Mouse (Mus musculus): ENCODE results near the gene Tnfsf13b. TPM values are rescaled to one million over a fixed set of nuclear protein-coding genes. Genes with fewer than 3 reads are reported as not detected.

Tnfsf13b gene
- total and polyA plus RNA-seq, 3 experiments = 1.4 to 5.1 (median 3.2) TPM

GRCm38 (mm10) chr8:10030320-10031060 lies 24.2 kb downstream of the Tnfsf13b start:
- no peaks in the 10 kb centered on the region for H3K36me3 ChIP-seq (ENCODE audit: control insufficient read depth, insufficient read depth, low read length)
- no peak for TF ChIP-seq EP300 (IDR thresholded peaks at IDR 0.05; ENCODE audit: insufficient read depth, low read depth, low read length)
- TF ChIP-seq CTCF (IDR thresholded peaks at IDR 0.05) = no peak
- no peak for TF ChIP-seq POLR2A (IDR thresholded peaks at IDR 0.05; ENCODE audit: insufficient read depth, low read depth, low read length)
- H3K4me3 ChIP-seq = no peak overlapping the region
- H3K79me2 ChIP-seq (replicated peaks; ENCODE audit: control insufficient read depth, insufficient read depth, low read length) = no peaks in the 10 kb centered on the region
- 0 out of 2 replicates have a peak, but pooled peaks cover 1% of the 10 kb centered on the region for H3K27me3 ChIP-seq (ENCODE audit: control insufficient read depth, insufficient read depth, low read length)
- no peaks in the 10 kb centered on the region for H3K4me1 ChIP-seq (ENCODE audit: control insufficient read depth, insufficient read depth, low read length)
- intact Hi-C loops (cut with DNase I) = no loop called here
- no peak overlapping the region for H3K9ac ChIP-seq (ENCODE audit: low read depth, low read length)
- DNase-seq = no peak
- WGBS = 55% methylated on average over 8 of the region's 8 CpGs
- H3K27ac ChIP-seq = no peak overlapping the region

DNA sequence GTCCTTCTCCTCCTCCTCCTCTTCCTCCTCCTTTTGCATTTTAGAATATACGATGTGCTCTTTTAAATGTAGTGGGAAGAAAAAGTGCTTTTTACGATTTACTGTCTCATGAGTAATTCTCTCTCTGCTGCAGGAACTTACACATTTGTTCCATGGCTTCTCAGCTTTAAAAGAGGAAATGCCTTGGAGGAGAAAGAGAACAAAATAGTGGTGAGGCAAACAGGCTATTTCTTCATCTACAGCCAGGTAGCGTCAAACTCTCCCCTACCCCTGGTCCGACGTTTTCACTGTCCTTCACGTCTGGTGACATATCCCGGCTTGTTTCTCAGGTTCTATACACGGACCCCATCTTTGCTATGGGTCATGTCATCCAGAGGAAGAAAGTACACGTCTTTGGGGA lies 24.9 kb downstream of the Tnfsf13b start:
- no peaks in the 10 kb centered on the region for H3K4me1 ChIP-seq (ENCODE audit: control insufficient read depth, insufficient read depth, low read length)
- no peak overlapping the region for H3K27ac ChIP-seq
- TF ChIP-seq EP300 (IDR thresholded peaks at IDR 0.05; ENCODE audit: insufficient read depth, low read depth, low read length) = no peak
- no peak for TF ChIP-seq POLR2A (IDR thresholded peaks at IDR 0.05; ENCODE audit: insufficient read depth, low read depth, low read length)
- no peak for TF ChIP-seq CTCF (IDR thresholded peaks at IDR 0.05)
- H3K36me3 ChIP-seq (ENCODE audit: control insufficient read depth, insufficient read depth, low read length) = no peaks in the 10 kb centered on the region
- no peak overlapping the region for H3K9ac ChIP-seq (ENCODE audit: low read depth, low read length)
- H3K4me3 ChIP-seq = no peak overlapping the region
- 0 out of 2 replicates have a peak, but pooled peaks cover 1% of the 10 kb centered on the region for H3K27me3 ChIP-seq (ENCODE audit: control insufficient read depth, insufficient read depth, low read length)
- H3K79me2 ChIP-seq (replicated peaks; ENCODE audit: control insufficient read depth, insufficient read depth, low read length) = no peaks in the 10 kb centered on the region
- DNase-seq = no peak
- intact Hi-C loops (cut with DNase I) = no loop called here
- WGBS = 68% methylated on average over 9 of the region's 9 CpGs

DNA sequence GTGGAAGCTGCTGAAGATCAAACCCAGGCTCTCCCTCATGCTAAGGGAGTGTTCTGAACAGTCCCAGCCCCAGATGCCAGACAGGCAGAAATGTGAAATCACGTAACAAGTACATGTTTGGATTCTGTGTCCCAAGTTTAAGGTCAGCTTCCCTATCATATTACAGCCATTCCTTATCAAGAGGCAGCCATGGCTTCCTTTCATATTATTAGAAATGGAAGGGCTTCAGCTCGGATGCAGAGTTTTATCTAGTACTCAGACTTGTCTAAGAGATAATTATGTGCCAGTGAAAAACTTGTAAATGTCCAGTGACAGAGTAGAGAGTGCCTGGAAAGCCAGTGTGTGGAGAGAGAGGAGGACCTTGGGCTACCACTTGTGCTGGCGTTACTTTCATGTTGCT lies 34.6 kb downstream of the Tnfsf13b start:
- DNase-seq = peak in 1 of 2 experiments; percentile 25
- 23% methylated on average over 3 of the region's 3 CpGs for WGBS
- peak overlapping the region; percentile 7; the same call in 1 of the 2 replicates for H3K27ac ChIP-seq

DNA sequence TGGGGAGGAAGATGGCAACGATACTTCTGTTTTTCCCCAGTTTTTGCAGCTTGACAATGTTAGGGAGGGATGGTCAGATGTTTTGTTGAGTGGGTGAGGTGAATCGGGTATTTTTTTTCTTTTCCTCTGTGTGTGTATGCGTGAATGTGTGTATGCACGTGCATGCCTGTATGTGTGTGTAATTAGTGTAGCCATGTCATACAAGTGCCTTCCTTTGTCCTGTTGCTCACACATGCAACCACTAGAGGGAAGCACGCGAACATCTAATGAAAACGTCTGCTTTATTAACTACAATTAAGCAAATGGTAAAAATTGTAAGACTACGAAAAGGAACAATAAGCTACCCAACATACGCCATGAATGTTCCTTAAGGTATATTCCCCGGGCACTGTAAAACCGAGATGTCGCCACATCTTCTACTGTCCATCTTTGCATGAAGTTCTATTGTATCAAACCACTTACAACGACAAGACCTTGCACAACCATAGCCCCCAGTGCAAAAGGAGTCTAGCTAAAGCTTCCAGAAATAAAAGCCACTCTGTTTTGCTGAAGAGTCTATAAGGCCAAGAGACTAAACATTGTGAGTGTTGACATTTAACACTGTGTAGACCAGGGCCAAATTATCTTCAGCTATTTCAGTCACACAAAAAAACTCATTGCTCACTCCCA lies 37.7 kb downstream of the Tnfsf13b start:
- Histone ChIP-seq H3K36me3 (ENCODE audit: control insufficient read depth, insufficient read depth, low read length) (no peaks in the 10 kb centered on the region), H3K27me3 (ENCODE audit: control insufficient read depth, insufficient read depth, low read length) (no peaks in the 10 kb centered on the region), H3K4me3 (no peak overlapping the region), H3K4me1 (ENCODE audit: control insufficient read depth, insufficient read depth, low read length) (no peaks in the 10 kb centered on the region; the same call in 1 of the 2 replicates), H3K27ac (no peak overlapping the region), H3K79me2 (replicated peaks; ENCODE audit: control insufficient read depth, insufficient read depth, low read length) (no peaks in the 10 kb centered on the region), H3K9ac (ENCODE audit: low read depth, low read length) (no peak overlapping the region)
- DNase-seq = no peak
- WGBS = 50% methylated on average over 13 of the region's 13 CpGs
- intact Hi-C loops (cut with DNase I) = loop anchor here (5.0 kb wide), 3 partner anchors 67 to 358 kb away; partner anchors contain the start of genes Abhd13 and Lig4
- TF ChIP-seq POLR2A (IDR thresholded peaks at IDR 0.05; ENCODE audit: insufficient read depth, low read depth, low read length) (no peak), CTCF (IDR thresholded peaks at IDR 0.05) (peak; percentile 70), EP300 (IDR thresholded peaks at IDR 0.05; ENCODE audit: insufficient read depth, low read depth, low read length) (no peak)

More for the DNA sequence above, 34.6 kb downstream of the Tnfsf13b start:
- H3K9ac ChIP-seq (ENCODE audit: low read depth, low read length) = no peak overlapping the region
- H3K79me2 ChIP-seq (replicated peaks; ENCODE audit: control insufficient read depth, insufficient read depth, low read length) = no peaks in the 10 kb centered on the region
- no peaks in the 10 kb centered on the region for H3K36me3 ChIP-seq (ENCODE audit: control insufficient read depth, insufficient read depth, low read length)
- no peaks in the 10 kb centered on the region; the same call in 1 of the 2 replicates for H3K4me1 ChIP-seq (ENCODE audit: control insufficient read depth, insufficient read depth, low read length)
- H3K4me3 ChIP-seq = no peak overlapping the region
- TF ChIP-seq EP300 (IDR thresholded peaks at IDR 0.05; ENCODE audit: insufficient read depth, low read depth, low read length) (no peak), POLR2A (IDR thresholded peaks at IDR 0.05; ENCODE audit: insufficient read depth, low read depth, low read length) (no peak), CTCF (IDR thresholded peaks at IDR 0.05) (no peak)
- H3K27me3 ChIP-seq (ENCODE audit: control insufficient read depth, insufficient read depth, low read length) = no peaks in the 10 kb centered on the region
- intact Hi-C loops (cut with DNase I) = loop anchor here (5.0 kb wide), 3 partner anchors 64 to 361 kb away; partner anchors contain the start of genes Abhd13 and Lig4

GRCm38 (mm10) chr8:10045743-10046142 lies 39.5 kb downstream of the Tnfsf13b start:
- TF ChIP-seq POLR2A (IDR thresholded peaks at IDR 0.05; ENCODE audit: insufficient read depth, low read depth, low read length) (no peak), CTCF (IDR thresholded peaks at IDR 0.05) (no peak), EP300 (IDR thresholded peaks at IDR 0.05; ENCODE audit: insufficient read depth, low read depth, low read length) (no peak)
- no peak for DNase-seq
- 34% methylated on average over 1 of the region's 1 CpGs for WGBS
- H3K4me1 ChIP-seq (ENCODE audit: control insufficient read depth, insufficient read depth, low read length) = no peaks in the 10 kb centered on the region; the same call in 1 of the 2 replicates
- no peak overlapping the region for H3K27ac ChIP-seq
- no peak overlapping the region for H3K9ac ChIP-seq (ENCODE audit: low read depth, low read length)
- H3K4me3 ChIP-seq = no peak overlapping the region
- no peaks in the 10 kb centered on the region for H3K79me2 ChIP-seq (replicated peaks; ENCODE audit: control insufficient read depth, insufficient read depth, low read length)
- intact Hi-C loops (cut with DNase I) = no loop called here
- H3K27me3 ChIP-seq (ENCODE audit: control insufficient read depth, insufficient read depth, low read length) = no peaks in the 10 kb centered on the region
- no peaks in the 10 kb centered on the region for H3K36me3 ChIP-seq (ENCODE audit: control insufficient read depth, insufficient read depth, low read length)

Data from heart, adult 2 months (tissue).